Mouse (Mus musculus) WW6 (cell line): ENCODE data around the gene Orm3.

ENCODE experiments used
- DNase-seq: peaks from one replicate; pipeline ENCODE4 v3.0.0-alpha.2; 2013; ENCODE audit warnings: low read depth, low spot score

Orm3 gene

DNA sequence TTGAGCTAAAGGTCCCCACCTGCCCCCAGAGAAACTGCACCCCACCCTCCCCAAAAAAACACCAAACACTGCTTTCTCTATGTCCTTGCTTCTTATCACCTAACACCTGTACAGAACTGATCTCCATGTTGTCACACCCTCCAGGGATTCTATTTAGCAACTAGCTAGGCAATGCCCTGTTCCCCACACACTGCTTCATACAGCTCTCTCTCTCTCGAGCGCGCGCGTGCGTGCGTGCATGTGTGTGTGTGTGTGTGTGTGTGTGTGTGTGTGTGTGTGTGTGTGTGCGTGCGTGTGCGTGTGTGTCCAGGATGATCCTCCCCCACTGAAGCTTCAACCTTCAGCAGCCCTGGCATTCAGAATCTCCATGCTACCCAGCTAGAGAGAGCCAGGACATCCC lies 46.1 kb downstream of the Orm3 start:
- DNase-seq: no peak

DNA sequence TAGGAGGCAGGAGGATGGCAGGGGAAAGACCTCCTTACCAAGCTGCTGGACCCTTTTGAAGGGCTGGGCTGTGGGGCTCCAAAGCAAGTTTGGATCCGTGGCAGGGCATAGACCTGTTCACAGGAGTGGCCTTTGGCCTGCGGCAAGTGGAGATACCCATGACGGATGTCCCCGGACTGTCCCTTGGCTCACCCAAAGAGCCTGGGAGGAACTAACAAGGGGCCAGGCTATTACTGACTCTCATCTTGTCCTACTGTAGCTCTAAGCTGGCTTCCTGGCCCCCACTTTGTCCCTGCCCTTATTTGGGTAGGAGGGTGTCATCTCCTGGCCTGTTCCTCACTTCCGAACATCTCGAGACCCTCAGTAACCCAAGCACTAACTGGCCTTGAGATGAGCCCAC lies 46.6 kb downstream of the Orm3 start:
- DNase-seq: no peak

DNA sequence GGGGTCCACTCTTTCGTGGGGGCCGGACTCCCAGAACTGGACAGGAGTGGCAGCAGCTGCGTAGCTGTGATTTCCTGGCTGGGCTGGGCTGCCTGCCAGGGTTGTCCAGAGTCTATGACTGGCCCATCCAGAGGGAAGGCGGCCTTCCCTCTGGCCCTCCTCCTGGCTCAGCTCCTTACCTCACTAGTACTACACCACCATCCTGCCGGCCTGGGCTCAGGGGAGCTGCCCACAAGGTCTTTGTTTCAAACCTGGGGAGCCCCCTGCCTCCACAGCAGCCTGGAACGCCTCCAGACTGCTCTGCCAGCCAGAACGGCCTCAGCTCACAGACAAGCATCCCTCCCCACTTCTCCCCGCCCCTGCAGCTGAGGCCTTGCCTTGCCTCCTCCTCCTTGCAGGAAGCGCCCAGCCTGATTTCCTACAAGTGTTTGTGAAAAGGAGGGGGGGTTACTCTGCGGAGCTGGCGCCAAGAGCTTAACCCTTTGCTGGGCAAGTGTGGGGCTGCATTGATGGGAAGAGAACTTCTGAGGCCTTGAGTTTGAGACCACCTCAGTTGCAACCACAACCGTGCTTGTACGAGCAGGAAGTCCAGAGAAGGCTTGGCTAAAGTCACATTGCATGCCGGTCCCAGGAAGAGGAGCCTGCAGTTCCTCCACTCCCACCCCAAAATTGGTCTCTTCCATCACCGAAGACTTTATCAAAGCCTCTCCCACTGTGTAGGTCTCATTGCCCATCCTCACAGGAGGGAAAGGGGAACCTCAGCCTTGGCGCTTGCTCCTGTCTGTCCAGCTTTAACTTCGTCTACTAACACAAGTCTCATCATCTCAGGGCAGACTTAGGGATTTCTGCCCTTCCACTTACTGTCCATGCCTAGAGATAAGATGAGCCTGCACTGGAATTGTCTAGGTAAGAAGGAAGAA lies 47.3 kb downstream of the Orm3 start, which contains the start of gene Akna:
Akna (minus strand) TSS at position 315 of the 920 bp plus-strand sequence.
- DNase-seq: no peak

DNA sequence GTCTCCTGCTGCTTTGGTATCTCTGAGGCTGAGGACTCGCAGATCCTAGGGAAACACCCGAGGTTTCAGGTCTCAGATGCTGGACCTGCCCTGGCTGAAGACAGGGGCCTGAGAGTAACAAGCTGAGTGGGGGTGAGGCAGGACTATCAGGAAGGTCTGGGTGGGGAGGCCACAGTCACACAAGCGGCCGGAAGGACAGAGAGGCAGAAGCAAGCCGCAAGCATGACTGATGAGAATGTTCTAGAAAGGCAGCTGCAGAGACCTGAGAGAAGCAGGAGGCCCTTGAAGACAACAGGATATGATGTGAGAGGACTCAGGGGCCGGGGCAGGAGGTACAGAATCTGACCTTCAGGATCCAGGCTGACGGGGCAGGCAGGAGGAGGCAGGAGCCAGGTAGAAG lies 48.2 kb downstream of the Orm3 start:
- DNase-seq: no peak

DNA sequence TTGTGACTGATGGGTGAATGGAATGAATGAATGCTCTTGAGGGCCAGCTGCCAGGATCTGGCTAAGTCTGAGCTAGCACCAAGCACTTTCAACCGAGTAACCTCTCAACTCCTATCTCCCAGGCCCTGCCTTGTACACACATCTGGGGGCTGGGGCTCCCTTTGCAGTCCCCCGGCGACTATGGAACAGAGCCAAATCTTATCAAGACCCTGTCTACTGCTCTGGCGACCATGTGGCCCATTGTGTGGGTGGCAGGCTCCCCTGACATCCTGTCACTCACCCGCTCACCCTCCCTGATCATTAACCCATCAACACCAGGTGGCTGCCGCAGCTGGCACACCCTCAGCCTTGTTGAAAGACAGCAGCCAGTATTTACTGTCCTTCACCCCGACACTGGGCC lies 49.1 kb downstream of the Orm3 start:
- no peak for DNase-seq

DNA sequence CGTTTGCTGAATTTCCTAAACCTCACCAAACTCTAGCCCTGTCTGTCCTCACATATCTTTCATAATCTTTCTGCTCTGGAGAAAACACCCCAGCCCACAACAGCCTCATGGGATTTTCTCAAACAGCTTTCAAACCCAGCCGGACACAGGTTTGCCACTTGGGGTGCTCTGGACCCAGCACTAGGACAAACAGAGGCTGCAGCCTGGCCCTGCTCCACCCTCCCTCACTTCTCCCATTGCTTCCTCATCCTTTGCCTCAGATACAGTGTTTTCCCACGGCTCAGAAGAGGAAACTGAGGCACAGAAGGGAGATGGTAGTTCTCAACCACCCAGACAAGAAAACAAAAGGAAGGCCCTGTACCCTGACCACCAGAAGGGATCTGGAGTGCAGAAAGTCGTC lies 49.7 kb downstream of the Orm3 start:
- DNase-seq: no peak

DNA sequence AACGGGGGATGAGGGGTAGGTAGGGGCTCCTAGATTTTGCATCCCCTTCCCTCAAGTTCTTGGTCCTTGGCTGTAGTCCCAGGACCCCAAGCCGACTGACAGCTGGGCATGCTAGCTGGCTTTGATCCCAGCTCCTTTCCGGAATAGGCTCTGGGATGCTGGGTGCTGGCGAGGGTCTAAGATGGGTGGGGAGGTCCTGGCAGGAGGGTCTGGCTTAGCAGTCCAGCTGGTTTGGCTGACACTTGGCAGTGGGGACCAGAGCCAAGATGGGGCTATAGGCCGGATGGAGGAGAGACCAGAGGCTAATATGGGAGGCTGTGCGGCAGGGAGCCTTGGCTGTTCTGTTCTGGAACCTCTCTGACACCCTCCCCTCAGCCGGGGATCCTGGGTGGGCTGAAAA lies 52.3 kb downstream of the Orm3 start:
- DNase-seq: no peak

DNA sequence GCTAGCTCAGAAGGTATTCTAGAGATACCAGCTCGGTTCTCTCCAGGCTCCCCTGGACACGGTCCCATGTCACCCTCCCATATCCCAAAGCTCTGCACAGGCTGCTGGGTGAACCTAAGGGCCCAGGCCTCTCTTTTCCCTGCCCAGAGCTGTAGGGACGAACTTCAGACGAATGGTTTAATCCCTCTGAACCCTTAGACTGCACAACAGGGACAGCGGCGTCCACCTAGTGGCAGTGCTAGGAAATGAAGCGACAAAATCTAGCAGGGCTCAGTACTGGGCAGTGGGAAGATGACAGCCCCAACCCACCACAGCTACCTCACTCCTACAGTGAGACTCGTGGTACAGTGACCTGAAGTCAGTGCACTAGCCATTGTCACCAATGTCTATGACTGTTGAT lies 52.7 kb downstream of the Orm3 start:
- DNase-seq: no peak
